Mouse (Mus musculus): Measurements from ENCODE around the gene C1qc. TPM values are rescaled to one million over a fixed set of nuclear protein-coding genes. Genes with fewer than 3 reads are reported as not detected.

The C1qc gene
- polyA plus RNA-seq, 1 experiment from 2014 or later: 28.4 TPM

DNA sequence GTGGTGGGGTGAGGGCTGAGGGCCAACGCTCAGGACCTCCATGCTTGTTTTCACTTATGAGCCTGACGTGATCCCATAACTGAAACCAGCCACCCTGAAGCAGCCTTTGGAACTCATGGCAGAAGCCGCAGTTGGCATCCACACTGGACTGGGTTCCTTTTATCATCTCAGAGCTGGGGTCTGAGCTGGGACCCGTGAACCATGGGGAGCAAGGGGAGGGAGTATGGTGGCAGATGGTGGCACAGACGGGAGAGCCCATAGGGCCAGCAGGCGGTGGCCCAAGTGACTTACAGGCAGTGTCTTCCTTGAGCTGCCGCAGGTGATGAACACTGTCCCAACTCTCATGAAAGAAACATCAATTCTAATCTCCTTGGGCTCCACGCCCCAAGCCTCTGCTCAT, 26.0 kb upstream of the C1qc start:
- Histone ChIP-seq H3K36me3 (ENCODE audit: control insufficient read depth, insufficient read depth, low read length) (no peaks in the 10 kb centered on the region), H3K27me3 (replicated peaks; ENCODE audit: control insufficient read depth, insufficient read depth, low read length) (0 out of 2 replicates have a peak, but pooled peaks cover 2% of the 10 kb centered on the region), H3K9me3 (ENCODE audit: control insufficient read depth, low read length) (no peaks in the 10 kb centered on the region), H3K27ac (ENCODE audit: low read length) (no peak overlapping the region), H3K4me3 (ENCODE audit: low read length) (no peak overlapping the region), H3K9ac (ENCODE audit: low read depth, low read length) (no peak overlapping the region), H3K4me1 (ENCODE audit: control insufficient read depth, insufficient read depth, low read length) (no peaks in the 10 kb centered on the region), H3K4me2 (ENCODE audit: low read depth, low read length) (no peak overlapping the region)
- WGBS: 86% methylated on average over 8 of the region's 8 CpGs
- ATAC-seq: no peak

DNA sequence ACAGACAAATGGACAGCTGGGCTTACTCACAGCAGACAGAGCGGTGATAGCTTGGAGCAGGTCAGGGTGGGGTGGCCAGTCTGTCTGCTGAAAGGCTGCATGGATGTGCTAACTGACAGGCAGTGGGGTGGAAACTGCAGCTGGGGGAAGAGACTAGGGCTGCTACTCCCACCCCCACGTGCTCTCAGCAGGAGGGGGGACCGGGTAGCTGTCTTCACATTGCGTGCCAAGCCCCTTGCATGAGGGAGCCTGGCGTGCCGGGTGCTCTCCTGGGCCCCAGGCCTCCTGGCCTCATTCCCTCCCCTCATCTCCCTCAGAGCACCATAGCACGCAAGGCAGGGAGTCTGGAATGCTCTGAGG, 24.3 kb upstream of the C1qc start:
- H3K4me2 ChIP-seq (ENCODE audit: low read depth, low read length): no peak overlapping the region
- H3K36me3 ChIP-seq (ENCODE audit: control insufficient read depth, insufficient read depth, low read length): no peaks in the 10 kb centered on the region
- H3K4me3 ChIP-seq (ENCODE audit: low read length): no peak overlapping the region
- H3K27me3 ChIP-seq (replicated peaks; ENCODE audit: control insufficient read depth, insufficient read depth, low read length): peaks cover 7% of the 10 kb centered on the region; the same call in 1 of the 2 replicates
- no peaks in the 10 kb centered on the region for H3K9me3 ChIP-seq (ENCODE audit: control insufficient read depth, low read length)
- H3K27ac ChIP-seq (ENCODE audit: low read length): no peak overlapping the region
- H3K9ac ChIP-seq (ENCODE audit: low read depth, low read length): no peak overlapping the region
- H3K4me1 ChIP-seq (ENCODE audit: control insufficient read depth, insufficient read depth, low read length): no peaks in the 10 kb centered on the region
- no peak for ATAC-seq
- 30% methylated on average over 7 of the region's 7 CpGs for WGBS

DNA sequence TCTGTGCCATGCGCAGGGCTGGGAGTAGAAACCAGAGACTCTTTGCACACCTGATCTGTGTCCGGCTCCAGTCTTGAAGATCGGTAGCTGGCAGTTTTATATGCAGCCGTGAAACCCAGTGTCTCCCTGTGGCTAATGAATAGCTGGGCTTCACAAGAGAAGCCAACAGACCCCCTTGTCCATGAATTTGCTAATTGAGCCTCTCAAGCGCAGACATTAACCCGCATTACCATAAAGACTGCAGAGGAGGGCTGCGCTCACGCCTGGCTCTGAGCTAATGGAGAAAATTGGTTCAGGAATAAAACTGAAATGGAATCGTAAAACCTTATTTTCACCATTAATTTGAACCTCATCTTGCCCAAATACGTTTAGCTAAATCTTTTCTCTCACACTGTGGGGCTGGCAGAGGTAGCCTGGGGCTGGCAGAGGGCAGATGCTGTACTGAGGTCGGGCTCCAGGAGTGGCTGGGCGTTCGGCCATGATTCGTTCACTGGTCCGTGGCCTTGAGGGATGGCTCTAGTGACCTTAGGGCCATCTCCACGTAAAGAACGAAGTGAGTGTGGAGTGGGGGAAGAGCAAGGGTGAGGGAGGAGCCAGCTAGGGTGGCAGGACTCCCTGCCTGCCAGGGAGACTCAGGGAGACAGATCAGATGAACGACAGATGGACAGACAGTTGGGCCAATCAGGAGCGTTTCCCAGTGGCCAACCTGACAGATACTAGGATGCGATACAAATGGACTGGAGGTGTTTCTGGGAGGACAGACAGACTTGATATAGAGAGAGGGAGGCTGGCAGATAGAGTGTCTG, 23.7 kb upstream of the C1qc start:
- no peak overlapping the region for H3K4me3 ChIP-seq (ENCODE audit: low read length)
- H3K27me3 ChIP-seq (replicated peaks; ENCODE audit: control insufficient read depth, insufficient read depth, low read length): peaks cover 12% of the 10 kb centered on the region
- no peaks in the 10 kb centered on the region for H3K36me3 ChIP-seq (ENCODE audit: control insufficient read depth, insufficient read depth, low read length)
- H3K27ac ChIP-seq (ENCODE audit: low read length): no peak overlapping the region
- H3K9ac ChIP-seq (ENCODE audit: low read depth, low read length): no peak overlapping the region
- H3K9me3 ChIP-seq (ENCODE audit: control insufficient read depth, low read length): no peaks in the 10 kb centered on the region
- 71% methylated on average over 20 of the region's 20 CpGs for WGBS
- no peak for ATAC-seq
- no peaks in the 10 kb centered on the region for H3K4me1 ChIP-seq (ENCODE audit: control insufficient read depth, insufficient read depth, low read length)
- H3K4me2 ChIP-seq (ENCODE audit: low read depth, low read length): no peak overlapping the region

DNA sequence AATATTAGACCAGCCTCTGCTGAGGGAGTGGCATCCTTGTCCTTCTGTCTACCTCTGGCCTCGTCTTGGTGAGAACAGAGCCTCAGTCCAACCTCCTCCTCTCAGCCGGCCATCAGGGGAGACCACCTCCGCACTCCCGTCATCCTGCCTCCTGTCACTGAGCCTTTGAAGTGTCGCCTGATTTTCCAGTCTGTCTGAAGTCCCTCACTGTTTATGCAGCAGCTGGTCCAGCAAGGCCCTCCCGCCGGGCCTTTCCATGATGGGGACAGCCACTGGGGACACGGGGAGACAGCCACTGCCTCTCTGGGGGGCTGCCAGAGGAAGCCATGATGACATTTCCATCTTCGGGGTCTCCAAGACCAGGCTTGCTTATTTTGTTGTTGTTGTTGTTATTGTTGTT, 20.0 kb upstream of the C1qc start:
- no peak overlapping the region for H3K4me3 ChIP-seq (ENCODE audit: low read length)
- H3K4me2 ChIP-seq (ENCODE audit: low read depth, low read length): no peak overlapping the region
- H3K27ac ChIP-seq (ENCODE audit: low read length): no peak overlapping the region
- no peak for ATAC-seq
- 20% methylated on average over 9 of the region's 9 CpGs for WGBS
- no peaks in the 10 kb centered on the region for H3K9me3 ChIP-seq (ENCODE audit: control insufficient read depth, low read length)
- no peaks in the 10 kb centered on the region for H3K4me1 ChIP-seq (ENCODE audit: control insufficient read depth, insufficient read depth, low read length)
- no peak overlapping the region for H3K9ac ChIP-seq (ENCODE audit: low read depth, low read length)
- H3K27me3 ChIP-seq (replicated peaks; ENCODE audit: control insufficient read depth, insufficient read depth, low read length): peaks cover 26% of the 10 kb centered on the region
- no peaks in the 10 kb centered on the region for H3K36me3 ChIP-seq (ENCODE audit: control insufficient read depth, insufficient read depth, low read length)

DNA sequence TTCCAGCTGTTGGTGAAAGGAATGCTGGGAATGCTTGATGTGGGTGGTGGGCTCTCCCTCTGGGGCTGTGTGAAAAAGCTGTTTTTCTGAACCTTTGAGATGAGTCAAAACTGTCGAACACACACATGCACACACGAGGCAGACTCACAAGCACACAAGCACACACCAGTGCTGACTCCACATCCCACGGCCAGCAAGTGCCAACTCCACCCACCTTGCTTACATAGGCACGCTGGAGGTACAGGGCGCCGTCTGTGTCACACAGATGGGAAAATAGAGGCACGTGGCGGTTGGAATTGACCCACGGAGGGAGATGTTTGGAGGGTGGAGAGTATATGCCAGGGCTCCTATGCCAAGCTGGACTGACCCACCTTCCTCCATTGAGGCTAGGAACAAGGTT, 18.9 kb upstream of the C1qc start:
- Histone ChIP-seq H3K4me3 (ENCODE audit: low read length) (no peak overlapping the region), H3K9me3 (ENCODE audit: control insufficient read depth, low read length) (no peaks in the 10 kb centered on the region), H3K4me2 (ENCODE audit: low read depth, low read length) (no peak overlapping the region), H3K27me3 (replicated peaks; ENCODE audit: control insufficient read depth, insufficient read depth, low read length) (peaks cover 26% of the 10 kb centered on the region), H3K4me1 (ENCODE audit: control insufficient read depth, insufficient read depth, low read length) (no peaks in the 10 kb centered on the region), H3K9ac (ENCODE audit: low read depth, low read length) (no peak overlapping the region), H3K36me3 (ENCODE audit: control insufficient read depth, insufficient read depth, low read length) (no peaks in the 10 kb centered on the region), H3K27ac (ENCODE audit: low read length) (no peak overlapping the region)
- no peak for ATAC-seq
- 43% methylated on average over 9 of the region's 9 CpGs for WGBS

DNA sequence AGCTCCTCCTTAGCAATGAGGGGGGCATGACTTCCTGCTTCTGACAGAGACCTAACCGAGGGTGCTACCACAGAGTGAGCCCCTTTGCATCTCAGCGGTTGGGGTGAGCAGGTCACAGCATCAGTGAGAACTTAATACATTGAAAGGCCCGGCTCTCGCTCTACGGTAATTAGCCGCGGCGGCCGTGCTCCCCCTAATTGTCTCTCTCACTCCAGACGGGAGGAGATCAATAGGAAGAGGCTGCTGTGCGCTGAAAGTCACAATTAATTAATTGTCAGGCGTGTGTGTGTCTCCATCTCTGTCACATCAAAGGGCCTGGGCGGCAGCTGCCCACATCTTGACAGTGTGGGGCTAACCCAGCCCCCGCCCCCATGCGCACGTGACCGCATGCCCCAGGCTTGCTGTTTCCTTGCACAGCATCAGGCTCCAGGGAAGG, 18.4 kb upstream of the C1qc start:
- Histone ChIP-seq H3K27me3 (replicated peaks; ENCODE audit: control insufficient read depth, insufficient read depth, low read length) (peaks cover 31% of the 10 kb centered on the region), H3K4me2 (ENCODE audit: low read depth, low read length) (no peak overlapping the region), H3K27ac (ENCODE audit: low read length) (no peak overlapping the region), H3K9me3 (ENCODE audit: control insufficient read depth, low read length) (no peaks in the 10 kb centered on the region), H3K4me1 (ENCODE audit: control insufficient read depth, insufficient read depth, low read length) (no peaks in the 10 kb centered on the region), H3K9ac (ENCODE audit: low read depth, low read length) (no peak overlapping the region), H3K36me3 (ENCODE audit: control insufficient read depth, insufficient read depth, low read length) (no peaks in the 10 kb centered on the region), H3K4me3 (ENCODE audit: low read length) (no peak overlapping the region)
- ATAC-seq: no peak
- 10% methylated on average over 17 of the region's 17 CpGs for WGBS

DNA sequence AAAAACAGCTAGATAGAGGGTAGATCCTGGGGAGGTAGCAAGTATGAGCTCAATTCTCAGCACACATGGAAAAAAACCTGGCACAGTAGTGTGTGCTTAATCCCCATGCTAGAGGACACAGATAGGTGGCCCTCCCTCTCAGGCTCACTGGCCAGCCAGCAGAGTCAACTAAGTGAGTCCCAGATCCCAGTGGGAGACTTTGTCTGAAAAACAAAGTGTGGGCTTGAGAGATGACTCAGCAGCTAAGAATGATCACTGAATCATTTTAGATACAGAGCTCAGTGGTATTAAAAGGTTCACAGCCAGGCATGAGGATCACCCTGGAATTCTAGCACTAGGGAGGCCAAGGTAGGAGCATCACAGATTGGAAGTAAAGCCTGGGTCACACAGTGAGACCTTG, 14.9 kb upstream of the C1qc start:
- H3K27me3 ChIP-seq (replicated peaks; ENCODE audit: control insufficient read depth, insufficient read depth, low read length): peaks cover 47% of the 10 kb centered on the region
- H3K4me1 ChIP-seq (ENCODE audit: control insufficient read depth, insufficient read depth, low read length): peaks cover 7% of the 10 kb centered on the region; the same call in 1 of the 2 replicates
- H3K4me2 ChIP-seq (ENCODE audit: low read depth, low read length): no peak overlapping the region
- H3K9ac ChIP-seq (ENCODE audit: low read depth, low read length): no peak overlapping the region
- H3K9me3 ChIP-seq (ENCODE audit: control insufficient read depth, low read length): no peaks in the 10 kb centered on the region
- H3K4me3 ChIP-seq (ENCODE audit: low read length): no peak overlapping the region
- no peak for ATAC-seq
- no peaks in the 10 kb centered on the region for H3K36me3 ChIP-seq (ENCODE audit: control insufficient read depth, insufficient read depth, low read length)
- H3K27ac ChIP-seq (ENCODE audit: low read length): no peak overlapping the region

DNA sequence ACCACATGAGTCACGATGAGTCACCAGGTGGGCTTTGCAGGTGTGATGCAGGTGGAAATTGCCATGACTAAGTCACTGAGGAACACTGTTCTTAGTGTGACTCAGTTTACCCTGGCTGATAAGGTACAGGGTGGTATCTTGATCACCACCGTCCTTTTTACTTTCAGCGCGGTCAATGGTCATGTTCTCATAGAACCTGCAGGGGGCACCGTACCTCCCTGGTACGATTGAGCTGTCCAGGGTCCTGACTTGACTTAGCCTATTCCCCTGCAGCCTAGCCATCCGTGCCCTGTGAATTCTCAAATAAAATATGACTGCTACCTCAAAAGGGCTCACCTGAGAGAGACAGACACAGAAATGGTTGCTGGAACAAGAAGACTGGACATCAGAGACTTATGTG, 14.2 kb upstream of the C1qc start:
- Histone ChIP-seq H3K9ac (ENCODE audit: low read depth, low read length) (no peak overlapping the region), H3K9me3 (ENCODE audit: control insufficient read depth, low read length) (no peaks in the 10 kb centered on the region), H3K4me3 (ENCODE audit: low read length) (no peak overlapping the region), H3K27me3 (replicated peaks; ENCODE audit: control insufficient read depth, insufficient read depth, low read length) (peaks cover 41% of the 10 kb centered on the region), H3K4me1 (ENCODE audit: control insufficient read depth, insufficient read depth, low read length) (peaks cover 7% of the 10 kb centered on the region; the same call in 1 of the 2 replicates), H3K4me2 (ENCODE audit: low read depth, low read length) (no peak overlapping the region), H3K36me3 (ENCODE audit: control insufficient read depth, insufficient read depth, low read length) (no peaks in the 10 kb centered on the region), H3K27ac (ENCODE audit: low read length) (no peak overlapping the region)
- WGBS: 9% methylated on average over 7 of the region's 7 CpGs
- ATAC-seq: no peak

DNA sequence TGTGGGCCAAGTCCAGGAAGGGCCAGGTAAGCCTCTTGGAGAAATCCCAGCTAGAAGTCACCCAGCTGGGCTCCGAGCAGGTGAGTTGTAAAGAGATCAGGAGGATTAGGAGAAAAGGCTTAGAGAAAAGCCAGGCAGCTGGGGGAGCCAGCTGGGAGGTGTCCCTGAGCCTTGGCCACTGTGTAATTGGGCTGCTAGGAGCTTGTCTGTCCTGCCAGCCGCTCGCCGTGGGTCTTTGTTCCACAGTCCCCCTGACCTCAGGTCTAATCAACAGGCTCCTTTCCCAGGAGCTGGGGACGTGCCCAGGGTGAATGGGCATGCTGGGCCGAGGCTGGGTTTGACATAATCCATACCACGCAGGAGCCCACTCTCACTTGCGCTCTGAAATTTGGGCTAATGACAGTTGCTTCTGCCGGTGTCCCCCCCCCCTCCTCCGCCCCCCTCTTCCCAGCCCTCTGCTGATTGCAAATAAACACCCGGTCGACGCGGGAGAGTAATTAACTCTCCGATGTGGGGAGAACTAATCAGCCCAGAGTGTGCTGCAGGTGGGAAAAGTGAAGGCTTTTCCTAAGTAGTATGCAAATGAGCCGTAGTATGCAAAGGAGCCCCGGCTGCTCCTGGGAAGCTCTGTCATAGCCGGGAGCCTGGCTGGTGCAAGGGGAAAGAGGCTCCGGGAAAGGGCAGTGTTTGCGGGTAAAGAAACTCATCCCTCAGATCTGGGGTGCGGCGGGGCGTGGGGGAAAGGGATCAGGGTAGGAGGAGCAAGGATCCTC, 12.1 kb upstream of the C1qc start:
- Histone ChIP-seq H3K4me3 (ENCODE audit: low read length) (no peak overlapping the region), H3K36me3 (ENCODE audit: control insufficient read depth, insufficient read depth, low read length) (no peaks in the 10 kb centered on the region), H3K27ac (ENCODE audit: low read length) (no peak overlapping the region), H3K27me3 (replicated peaks; ENCODE audit: control insufficient read depth, insufficient read depth, low read length) (peaks cover 27% of the 10 kb centered on the region), H3K4me2 (ENCODE audit: low read depth, low read length) (peak overlapping the region; percentile 17; the same call in 1 of the 2 replicates), H3K9me3 (ENCODE audit: control insufficient read depth, low read length) (no peaks in the 10 kb centered on the region), H3K4me1 (ENCODE audit: control insufficient read depth, insufficient read depth, low read length) (peaks cover 7% of the 10 kb centered on the region; the same call in 1 of the 2 replicates), H3K9ac (ENCODE audit: low read depth, low read length) (no peak overlapping the region)
- ATAC-seq: peak; percentile 66; the same call in 1 of the 2 replicates
- WGBS: 2% methylated on average over 23 of the region's 23 CpGs

All from intestine, embryonic 16.5 days (tissue).